ENCODE assay signal across 10 mouse cellular contexts in the genomic region with DNA sequence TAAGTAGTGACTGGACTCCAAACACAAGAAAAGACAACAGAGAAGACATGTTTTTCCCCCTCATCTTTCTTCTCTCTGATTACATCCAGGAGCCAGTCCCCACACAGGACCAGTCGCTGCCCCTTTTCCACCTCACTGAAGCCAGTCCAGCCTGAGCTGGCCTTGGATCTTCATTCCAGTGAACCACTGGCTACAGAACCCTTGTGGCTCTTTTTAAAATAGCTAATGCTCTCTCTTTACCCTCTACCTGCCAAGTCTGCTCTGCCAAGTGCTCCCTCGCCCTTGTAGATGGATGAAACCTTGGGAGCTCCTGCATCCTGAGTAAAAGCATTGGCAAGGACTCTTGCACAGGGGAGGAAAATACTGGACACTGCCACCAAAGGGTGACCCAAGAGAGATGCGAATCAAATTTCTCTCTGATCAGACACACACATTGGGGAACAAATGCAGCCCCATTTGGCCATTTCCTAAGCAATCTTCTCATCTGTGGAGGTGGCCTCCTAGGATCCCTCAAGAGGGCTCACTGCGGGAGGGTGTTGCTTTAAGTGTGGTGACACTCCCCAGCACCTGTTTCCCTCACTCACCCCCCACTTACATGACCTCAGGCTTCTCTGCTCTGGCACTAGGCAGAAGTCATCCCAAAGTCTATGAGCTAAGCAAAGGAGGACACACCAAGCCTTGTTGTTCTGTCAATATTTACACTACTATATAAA.
"Had no signal": no experiment of that assay in that cellular context is flagged by ENCODE, and none has a peak within 500 bp of the region (broad histone marks: within the 10 kb centered on the region; RNA-seq: fewer than 3 reads in every experiment).

No protein-coding gene starts in this region.

- ATAC-seq: midbrain, embryonic 16.5 days had no signal

- H3K9me3 ChIP-seq: lung, embryonic 15.5 days had no signal

- H3K9ac ChIP-seq: limb, embryonic 12.5 days; liver, embryonic 15.5 days; lung, embryonic 15.5 days; midbrain, embryonic 12.5 days had no signal

- H3K27me3 ChIP-seq: lung, embryonic 15.5 days; midbrain, embryonic 12.5 days had no signal

- H3K4me2 ChIP-seq: limb, embryonic 12.5 days; liver, embryonic 15.5 days; lung, embryonic 15.5 days; midbrain, embryonic 12.5 days had no signal

- H3K4me1 ChIP-seq: lung, embryonic 15.5 days; midbrain, embryonic 12.5 days had no signal

- H3K27ac ChIP-seq: layer of hippocampus, adult 2 months; limb, embryonic 12.5 days; liver, embryonic 15.5 days; lung, embryonic 15.5 days; midbrain, embryonic 12.5 days had no signal

- H3K36me3 ChIP-seq: limb, embryonic 12.5 days; liver, embryonic 15.5 days; lung, embryonic 15.5 days; midbrain, embryonic 12.5 days had no signal

- DNase-seq: kidney, adult 9 months; kidney, postnatal 10 days; right cerebral cortex, postnatal 14 days; thymus, postnatal 36 days had no signal

- H3K4me3 ChIP-seq: layer of hippocampus, adult 2 months; limb, embryonic 12.5 days; liver, embryonic 15.5 days; lung, embryonic 15.5 days; midbrain, embryonic 12.5 days had no signal
